Mouse (Mus musculus) myocyte (in vitro differentiated cells): ENCODE data around the gene Ctsd. TPM values are rescaled to one million over a fixed set of nuclear protein-coding genes. Genes with fewer than 3 reads are reported as not detected.
A peak's percentile ranks its signal among the peaks of the same experiment; 100 is the strongest.

Experiments
- H3K27me3 ChIP-seq: one replicate; pipeline ENCODE4 v1.6.1; 2011; ENCODE audit not compliant: control insufficient read depth, insufficient read depth, insufficient read length
- H3K36me3 ChIP-seq: one replicate; pipeline ENCODE4 v1.6.1; 2011; ENCODE audit not compliant: control insufficient read depth, insufficient read depth
- H3K4me2 ChIP-seq: one replicate; pipeline ENCODE4 v1.6.1; 2011; ENCODE audit warnings: low read depth, control low read depth
- H3K4me3 ChIP-seq: one replicate; pipeline ENCODE4 v1.5.1; 2011; ENCODE audit warnings: mild to moderate bottlenecking, control low read depth, moderate library complexity
- H3K79me2 ChIP-seq: one replicate; pipeline ENCODE4 v1.6.1; 2011; ENCODE audit not compliant: control insufficient read depth, insufficient read depth
- H3ac ChIP-seq: one replicate; pipeline ENCODE4 v1.6.1; 2011; ENCODE audit not compliant: control insufficient read depth, insufficient read length
- CEBPB ChIP-seq: IDR thresholded peaks from 2 replicates; pipeline ENCODE4 v1.6.1; 2011; ENCODE audit warnings: mild to moderate bottlenecking, moderate library complexity; ENCODE audit not compliant: poor library complexity, insufficient read depth, severe bottlenecking
- E2F4 ChIP-seq: IDR thresholded peaks from one replicate; pipeline ENCODE4 v1.6.1; 2011; ENCODE audit warnings: mild to moderate bottlenecking, control low read depth, moderate library complexity; ENCODE audit not compliant: insufficient read depth
- MAX ChIP-seq: IDR thresholded peaks from one replicate; pipeline ENCODE4 v1.6.1; 2011; ENCODE audit warnings: low read depth, mild to moderate bottlenecking, control low read depth
- MYOD1 ChIP-seq, 3 experiments: IDR thresholded peaks; one replicate each; pipeline ENCODE4 v1.6.1; 2011; ENCODE audit warnings: control low read depth in 2 of 3, low read depth in 2 of 3, mild to moderate bottlenecking in 2 of 3, moderate library complexity in 1 of 3; ENCODE audit not compliant: insufficient read length in 2 of 3, control insufficient read depth in 1 of 3
- MYOG ChIP-seq, 3 experiments: IDR thresholded peaks; one replicate each; pipeline ENCODE4 v1.6.1; 2011; ENCODE audit warnings: control low read depth in 2 of 3, low read depth in 2 of 3, mild to moderate bottlenecking in 2 of 3; ENCODE audit not compliant: insufficient read length in 2 of 3, control insufficient read depth in 1 of 3, insufficient read depth in 1 of 3
- POLR2A ChIP-seq: IDR thresholded peaks from one replicate; pipeline ENCODE4 v1.6.1; 2011; ENCODE audit warnings: low read depth, mild to moderate bottlenecking, control low read depth, moderate library complexity; ENCODE audit not compliant: insufficient read length
- POLR2AphosphoS2 ChIP-seq: IDR thresholded peaks from one replicate; pipeline ENCODE4 v1.6.1; 2011; ENCODE audit warnings: low read depth, control low read depth; ENCODE audit not compliant: insufficient read length
- REST ChIP-seq: IDR thresholded peaks from one replicate; pipeline ENCODE4 v1.6.1; 2011; ENCODE audit warnings: mild to moderate bottlenecking, control low read depth, moderate library complexity; ENCODE audit not compliant: insufficient read depth, insufficient read length
- SRF ChIP-seq: IDR thresholded peaks from one replicate; pipeline ENCODE4 v1.6.1; 2011; ENCODE audit warnings: low read depth; ENCODE audit not compliant: control insufficient read depth, insufficient read length
- TCF12 ChIP-seq: IDR thresholded peaks from one replicate; pipeline ENCODE4 v1.6.1; 2011; ENCODE audit warnings: mild to moderate bottlenecking, control low read depth; ENCODE audit not compliant: poor library complexity, insufficient read depth, severe bottlenecking
- TCF3 ChIP-seq: IDR thresholded peaks from one replicate; pipeline ENCODE4 v1.6.1; 2011; ENCODE audit warnings: low read depth, control low read depth; ENCODE audit not compliant: insufficient read length
- USF1 ChIP-seq: IDR thresholded peaks from one replicate; pipeline ENCODE4 v1.6.1; 2011; ENCODE audit warnings: low read depth, mild to moderate bottlenecking, control low read depth, moderate library complexity
- polyA plus RNA-seq: library from polyadenylated mRNA; unstranded; fragments of >200 nt; fragmentation: generic; extraction: Trizol; gene quantifications from one replicate; pipeline ENCODE4 v1.2.1, GENCODE M21; 2012; ENCODE audit warnings: missing spikeins

The Ctsd gene
- polyA plus RNA-seq, 1 experiment = 887 TPM

DNA sequence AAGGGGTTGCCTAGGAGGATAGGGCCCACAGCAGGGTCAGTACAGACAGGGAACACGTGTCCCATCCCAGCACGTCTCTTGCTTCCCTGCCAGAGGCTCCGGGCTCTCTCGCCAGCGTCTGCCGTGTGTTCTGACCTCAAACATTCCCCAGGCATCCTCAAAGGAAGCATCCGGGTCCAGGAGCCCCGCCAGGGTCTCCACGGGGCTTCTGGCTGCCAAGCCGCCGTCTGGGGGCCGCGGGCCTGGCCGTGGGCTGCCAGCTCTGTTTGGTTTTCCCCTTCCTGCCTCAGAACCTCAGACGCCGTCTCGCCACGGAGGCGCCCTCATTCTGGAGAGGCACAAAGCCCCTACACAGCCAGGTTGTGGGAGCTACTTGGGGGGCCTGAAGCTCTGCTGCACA is 45.8 kb upstream of the Ctsd start:
- Histone ChIP-seq H3K4me3 (no peak overlapping the region), H3K27me3 (no peaks in the 10 kb centered on the region), H3K36me3 (no peaks in the 10 kb centered on the region), H3K79me2 (no peaks in the 10 kb centered on the region), H3K4me2 (no peak overlapping the region), H3ac (no peak overlapping the region)
- no peak for TF ChIP-seq USF1
- no peak for TF ChIP-seq REST
- TF ChIP-seq POLR2A = no peak
- TF ChIP-seq POLR2AphosphoS2 = no peak
- no peak for TF ChIP-seq SRF
- TF ChIP-seq E2F4 = no peak
- no peak for TF ChIP-seq TCF12
- TF ChIP-seq MYOD1 (IDR thresholded peaks at IDR 0.05; ENCODE audit: control insufficient read depth in 1 of 3, insufficient read length in 2 of 3, low read depth in 2 of 3) = no peak
- no peak for TF ChIP-seq MYOG (IDR thresholded peaks at IDR 0.05; ENCODE audit: control insufficient read depth in 1 of 3, insufficient read depth in 1 of 3, insufficient read length in 2 of 3, low read depth in 2 of 3)
- TF ChIP-seq CEBPB = no peak
- no peak for TF ChIP-seq TCF3

DNA sequence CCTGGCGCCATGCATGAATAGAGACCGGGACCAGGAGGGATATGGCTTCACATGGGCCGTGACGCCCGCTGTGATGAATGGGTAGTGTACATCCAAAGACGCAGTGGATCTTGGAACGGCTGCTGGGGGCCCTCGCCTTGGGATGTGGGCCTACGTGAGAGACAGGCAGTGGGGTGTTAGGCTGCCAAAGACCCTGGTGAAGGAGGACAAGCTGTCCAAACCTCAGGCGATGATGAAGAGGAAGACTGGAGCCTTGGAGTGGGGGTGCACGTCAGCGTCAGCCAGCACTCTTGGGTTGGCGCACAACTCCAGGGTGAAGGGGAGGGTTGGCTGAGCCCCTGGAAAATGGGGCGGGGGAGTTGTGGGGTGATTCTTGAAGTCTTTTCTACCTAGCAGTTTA is 43.3 kb upstream of the Ctsd start:
- no peaks in the 10 kb centered on the region for H3K36me3 ChIP-seq
- H3K4me3 ChIP-seq = no peak overlapping the region
- no peaks in the 10 kb centered on the region for H3K79me2 ChIP-seq
- no peak for TF ChIP-seq TCF3
- no peak for TF ChIP-seq E2F4
- TF ChIP-seq TCF12 = no peak
- no peak for TF ChIP-seq MYOG (IDR thresholded peaks at IDR 0.05; ENCODE audit: control insufficient read depth in 1 of 3, insufficient read depth in 1 of 3, insufficient read length in 2 of 3, low read depth in 2 of 3)
- TF ChIP-seq REST = no peak
- TF ChIP-seq MAX = no peak
- no peak for TF ChIP-seq MYOD1 (IDR thresholded peaks at IDR 0.05; ENCODE audit: control insufficient read depth in 1 of 3, insufficient read length in 2 of 3, low read depth in 2 of 3)
- TF ChIP-seq CEBPB = no peak
- TF ChIP-seq POLR2A = no peak
- TF ChIP-seq POLR2AphosphoS2 = no peak
- TF ChIP-seq USF1 = no peak
- TF ChIP-seq SRF = no peak
- peak overlapping the region; percentile 70 for H3K4me2 ChIP-seq
- no peaks in the 10 kb centered on the region for H3K27me3 ChIP-seq
- H3ac ChIP-seq = no peak overlapping the region

GRCm38 (mm10) chr7:142430160-142430678 is 42.4 kb upstream of the Ctsd start:
- TF ChIP-seq USF1 = no peak
- TF ChIP-seq MYOG (IDR thresholded peaks at IDR 0.05; ENCODE audit: control insufficient read depth in 1 of 3, insufficient read depth in 1 of 3, insufficient read length in 2 of 3, low read depth in 2 of 3) = peak; percentile 58 to 98 (median 93)
- no peak for TF ChIP-seq POLR2AphosphoS2
- TF ChIP-seq SRF = no peak
- no peak for TF ChIP-seq REST
- TF ChIP-seq TCF3 = peak; percentile 87
- TF ChIP-seq POLR2A = peak; percentile 22
- no peak for TF ChIP-seq CEBPB
- peak; percentile 78 for TF ChIP-seq TCF12
- no peak for TF ChIP-seq MAX
- no peak for TF ChIP-seq E2F4
- TF ChIP-seq MYOD1 (IDR thresholded peaks at IDR 0.05; ENCODE audit: control insufficient read depth in 1 of 3, insufficient read length in 2 of 3, low read depth in 2 of 3) = peak in 2 of 3 experiments; percentile 92 to 94
- Histone ChIP-seq H3ac (no peak overlapping the region), H3K36me3 (no peaks in the 10 kb centered on the region), H3K4me2 (peak overlapping the region; percentile 70), H3K27me3 (no peaks in the 10 kb centered on the region), H3K79me2 (no peaks in the 10 kb centered on the region), H3K4me3 (no peak overlapping the region)

GRCm38 (mm10) chr7:142428213-142428612 is 40.4 kb upstream of the Ctsd start:
- H3K4me2 ChIP-seq = no peak overlapping the region
- H3ac ChIP-seq = no peak overlapping the region
- peak in 1 of 3 experiments; percentile 41 for TF ChIP-seq MYOG (IDR thresholded peaks at IDR 0.05; ENCODE audit: control insufficient read depth in 1 of 3, insufficient read depth in 1 of 3, insufficient read length in 2 of 3, low read depth in 2 of 3)
- TF ChIP-seq MAX = no peak
- TF ChIP-seq MYOD1 (IDR thresholded peaks at IDR 0.05; ENCODE audit: control insufficient read depth in 1 of 3, insufficient read length in 2 of 3, low read depth in 2 of 3) = no peak
- no peak overlapping the region for H3K4me3 ChIP-seq
- H3K36me3 ChIP-seq = no peaks in the 10 kb centered on the region
- no peaks in the 10 kb centered on the region for H3K79me2 ChIP-seq
- no peaks in the 10 kb centered on the region for H3K27me3 ChIP-seq

DNA sequence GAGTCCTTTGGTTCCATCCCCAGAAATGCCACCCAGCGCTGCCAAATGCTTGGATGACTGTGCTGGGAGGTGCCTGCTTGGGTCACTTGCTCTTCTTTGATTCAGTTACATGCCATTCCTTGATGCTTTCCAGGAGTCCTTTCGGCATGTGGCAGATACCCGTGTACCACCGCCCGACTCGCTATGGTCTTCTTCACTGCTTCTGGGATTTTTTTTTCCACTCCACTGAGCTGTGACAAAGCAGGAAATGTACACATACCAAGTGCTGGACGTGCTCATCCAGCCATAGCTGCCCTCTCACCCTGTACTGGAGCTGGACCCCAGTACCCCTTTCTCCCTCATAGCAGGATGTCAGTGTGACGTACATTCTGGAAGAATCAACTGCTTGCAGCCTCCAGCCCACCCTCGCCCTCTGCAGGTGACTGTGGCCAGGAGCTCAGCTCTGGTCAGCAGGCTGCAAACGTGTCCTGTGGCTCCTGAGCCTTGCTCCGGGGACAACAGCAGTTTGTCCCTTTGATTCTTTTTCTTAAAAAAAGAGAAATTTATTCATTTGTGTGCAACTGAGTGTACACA is 37.9 kb upstream of the Ctsd start:
- Histone ChIP-seq H3K36me3 (no peaks in the 10 kb centered on the region), H3K4me3 (no peak overlapping the region), H3K79me2 (no peaks in the 10 kb centered on the region), H3K27me3 (no peaks in the 10 kb centered on the region), H3ac (no peak overlapping the region), H3K4me2 (no peak overlapping the region)
- TF ChIP-seq POLR2A (no peak), CEBPB (no peak), POLR2AphosphoS2 (no peak), TCF3 (no peak), MYOD1 (IDR thresholded peaks at IDR 0.05; ENCODE audit: control insufficient read depth in 1 of 3, insufficient read length in 2 of 3, low read depth in 2 of 3) (no peak), REST (no peak), MYOG (IDR thresholded peaks at IDR 0.05; ENCODE audit: control insufficient read depth in 1 of 3, insufficient read depth in 1 of 3, insufficient read length in 2 of 3, low read depth in 2 of 3) (no peak), SRF (no peak)
